Mouse (Mus musculus): Measurements from ENCODE around the gene Rbbp6. TPM values are rescaled to one million over a fixed set of nuclear protein-coding genes. Genes with fewer than 3 reads are reported as not detected.

The Rbbp6 gene
- 220 TPM for polyA plus RNA-seq (2014; fragmentation: Illumina TruSeq; extraction: RNeasy Lipid Tissue Mini Kit (QIAGEN cat#74804); ENCODE audit: low read depth, low replicate concordance)

DNA sequence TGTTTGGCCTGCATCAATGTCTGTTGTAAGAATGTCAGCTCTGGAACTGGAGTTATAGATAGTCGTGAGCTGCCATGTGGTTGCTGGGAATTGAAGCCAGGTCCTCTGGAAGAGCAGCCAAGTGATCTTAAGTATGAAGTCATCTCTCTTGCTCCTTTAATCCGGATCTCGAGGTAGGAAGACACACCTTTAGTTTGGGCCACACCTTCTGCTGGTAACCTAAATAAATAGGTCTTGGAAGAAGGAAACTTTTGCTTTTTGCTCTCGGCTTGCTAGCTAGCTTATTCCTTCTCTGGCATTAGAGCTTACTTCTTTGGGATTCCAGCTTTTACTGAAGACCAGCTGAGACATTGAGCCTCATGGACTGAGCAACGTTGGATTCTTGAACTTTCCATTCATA, at the start of gene Rbbp6:
TSS of gene Rbbp6 (plus strand) at position 301 of the 400 bp plus-strand sequence.

Other genes starting within 250 kb of the Rbbp6 start
- gene Tnrc6a, start 158.2 kb downstream of the Rbbp6 start, polyA plus RNA-seq (2014; fragmentation: Illumina TruSeq; extraction: RNeasy Lipid Tissue Mini Kit (QIAGEN cat#74804); ENCODE audit: low read depth, low replicate concordance) = 22.9 TPM
- not detected for gene Slc5a11, start 249.1 kb downstream of the Rbbp6 start, polyA plus RNA-seq (2014; fragmentation: Illumina TruSeq; extraction: RNeasy Lipid Tissue Mini Kit (QIAGEN cat#74804); ENCODE audit: low read depth, low replicate concordance)